Mouse (Mus musculus): ENCODE data around the gene Ceacam18.

DNA sequence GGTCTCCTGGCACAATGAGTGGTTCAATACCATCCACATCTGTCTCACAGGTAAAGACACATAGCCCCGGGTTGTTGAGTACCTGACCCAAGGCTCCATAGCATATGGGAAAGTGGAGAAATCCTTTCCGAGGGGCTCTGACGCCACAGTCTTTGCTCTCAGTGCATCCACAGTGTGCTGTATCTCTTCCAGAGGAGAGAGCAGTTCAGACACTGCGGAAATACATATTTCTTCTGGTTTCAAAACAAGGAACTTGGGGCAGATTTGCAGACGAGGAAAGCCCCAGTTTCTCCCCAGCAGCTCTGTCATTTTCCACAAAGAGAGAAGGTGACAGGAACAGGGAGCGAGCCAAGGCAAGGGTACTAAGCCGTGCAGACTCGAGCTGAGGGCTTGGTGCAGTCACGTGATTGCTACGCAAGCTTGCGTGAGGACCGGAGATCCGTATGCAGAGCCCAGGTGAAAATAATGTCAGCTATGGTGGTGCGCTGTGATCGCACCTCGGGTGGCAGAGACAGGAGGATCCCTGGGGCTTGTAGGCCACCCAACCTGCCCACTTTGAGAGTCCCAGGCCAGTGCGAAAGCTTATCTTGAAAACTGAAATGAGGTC, 8.6 kb downstream of the Ceacam18 start:
- no peak for TF ChIP-seq CTCF (IDR thresholded peaks at IDR 0.05; ENCODE audit: extremely low read depth, insufficient read depth, insufficient read length, insufficient replicate concordance)
- TF ChIP-seq POLR2A (IDR thresholded peaks at IDR 0.05; ENCODE audit: low read depth, low read length), result no peak
